Mouse (Mus musculus) G1E-ER4 (cell line): ENCODE measurements around the gene Kif26b. TPM values are rescaled to one million over a fixed set of nuclear protein-coding genes. Genes with fewer than 3 reads are reported as not detected.

Experiments
- GATA1 ChIP-seq: IDR thresholded peaks from one replicate; pipeline ENCODE4 v1.8.0; 2012; ENCODE audit warnings: low read length, inconsistent platforms
- polyA plus RNA-seq: library from polyadenylated mRNA; stranded (reverse); fragments of >175 nt; gene quantifications from 2 replicates; pipeline ENCODE4 v1.2.3, GENCODE M21; 2012

Kif26b gene
- polyA plus RNA-seq, 1 experiment = 0.01 TPM

- TF ChIP-seq GATA1 = no peak
Measured at GRCm38 (mm10) chr1:178942251-178942963, 413.5 kb downstream of the Kif26b start.

DNA sequence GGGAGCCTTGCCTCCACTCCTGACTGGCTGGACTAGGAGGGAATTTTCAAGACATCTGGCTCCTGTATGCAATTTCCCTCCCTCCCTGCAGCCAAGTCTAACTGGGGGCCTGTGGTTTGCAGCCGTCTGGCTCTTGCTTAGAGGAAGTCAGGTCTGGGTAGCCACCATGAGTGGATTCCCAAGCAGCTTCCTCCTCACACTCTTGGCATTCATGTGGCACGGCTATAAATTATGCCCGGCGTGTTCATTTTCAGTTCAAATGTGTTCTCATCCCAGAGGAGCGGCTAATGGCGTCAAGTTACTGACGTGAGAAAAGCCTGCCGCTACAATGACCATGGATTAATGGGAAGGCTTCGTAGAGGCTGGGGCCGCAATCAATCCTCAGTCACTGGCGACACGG, 424.0 kb downstream of the Kif26b start:
- TF ChIP-seq GATA1 = no peak

DNA sequence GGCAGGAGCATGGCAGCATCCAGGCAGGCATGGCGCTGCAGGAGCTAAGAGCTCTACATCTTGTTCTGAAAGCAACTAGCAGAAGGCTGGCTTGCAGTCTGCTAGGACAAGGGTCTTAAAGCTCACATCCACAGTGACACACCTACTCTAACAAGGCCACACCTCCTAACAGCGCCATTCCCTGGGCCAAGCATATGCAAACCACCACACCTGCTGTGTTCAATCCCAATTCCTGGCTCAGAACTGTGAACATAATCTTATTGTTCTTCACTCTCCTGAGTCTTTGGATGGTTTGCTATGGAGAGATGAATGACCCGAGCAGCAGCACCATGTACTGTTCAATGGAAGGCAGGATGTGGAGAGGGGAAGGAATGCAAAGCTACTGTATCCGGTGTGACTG, 429.7 kb downstream of the Kif26b start:
- no peak for TF ChIP-seq GATA1

- TF ChIP-seq GATA1 = no peak
Measured at GRCm38 (mm10) chr1:178960015-178960559, 431.2 kb downstream of the Kif26b start.

DNA sequence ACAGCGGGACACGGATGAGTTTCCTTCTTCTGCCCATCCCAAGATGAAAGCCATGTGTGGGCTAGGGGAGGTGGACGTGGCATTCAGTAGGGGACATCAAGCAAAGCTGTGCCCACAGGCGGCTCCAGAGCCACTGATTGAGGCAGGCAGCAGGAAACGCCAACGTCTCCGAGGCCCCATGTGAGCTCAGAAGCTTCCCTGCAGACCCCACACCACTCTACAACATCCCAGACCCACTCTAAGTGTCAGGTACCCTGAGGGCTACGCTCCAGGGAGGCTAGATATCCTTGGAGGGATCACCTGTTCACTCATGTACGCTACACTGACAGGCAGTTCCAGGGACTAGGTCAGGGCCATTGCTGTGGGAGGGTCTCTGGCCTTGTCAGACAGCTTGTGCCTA, 432.7 kb downstream of the Kif26b start:
- TF ChIP-seq GATA1 = no peak

GRCm38 (mm10) chr1:178972055-178972454, 443.1 kb downstream of the Kif26b start:
- no peak for TF ChIP-seq GATA1

DNA sequence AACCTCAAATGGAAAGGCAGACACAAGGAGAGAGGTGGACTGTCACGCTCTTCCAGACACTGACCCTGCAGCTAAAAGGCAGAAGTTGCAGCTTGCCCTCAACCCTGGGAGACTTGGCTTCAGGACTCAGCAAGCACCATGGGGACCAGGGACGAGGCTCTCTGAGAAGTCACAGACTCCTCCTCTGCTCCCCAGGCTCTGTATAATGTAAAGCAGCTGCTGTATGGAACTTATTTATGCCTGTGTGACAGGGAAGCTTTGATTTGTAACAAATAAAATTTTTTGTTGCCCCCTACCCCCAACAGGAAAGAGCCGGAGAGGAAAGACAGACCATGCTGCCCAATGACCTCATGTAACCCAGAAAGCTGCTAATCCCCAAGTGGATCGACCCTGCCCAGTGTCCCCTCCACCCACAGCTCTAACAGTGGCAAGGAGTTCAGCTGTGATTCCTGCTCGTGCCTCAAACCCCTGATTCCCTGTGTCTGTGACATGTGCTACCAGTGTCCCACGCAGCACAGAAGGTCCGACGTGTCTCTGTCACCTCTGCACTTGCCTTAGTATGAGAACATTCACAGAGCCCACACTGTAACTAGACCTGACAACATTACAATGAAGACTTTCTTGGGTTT, 449.8 kb downstream of the Kif26b start:
- no peak for TF ChIP-seq GATA1

DNA sequence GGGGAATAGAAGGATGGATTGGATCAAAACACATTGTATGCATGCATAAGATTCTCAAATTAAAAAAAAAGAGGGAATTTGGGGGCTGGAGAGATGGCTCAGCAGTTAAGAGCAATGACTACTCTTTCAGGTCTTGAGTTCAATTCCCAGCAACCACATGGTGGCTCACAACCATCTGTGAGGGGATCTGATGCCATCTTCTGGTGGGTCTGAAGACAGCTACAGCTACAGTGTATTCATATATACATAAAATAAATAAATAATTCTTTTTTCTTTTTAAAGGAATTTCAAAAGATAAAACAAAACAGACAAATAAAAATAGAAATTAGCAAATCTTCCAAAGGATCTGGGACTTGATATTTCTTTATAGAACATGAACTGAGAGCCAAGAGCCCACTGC, 451.3 kb downstream of the Kif26b start:
- no peak for TF ChIP-seq GATA1

GRCm38 (mm10) chr1:178981641-178982040, 452.7 kb downstream of the Kif26b start:
- TF ChIP-seq GATA1 = no peak

DNA sequence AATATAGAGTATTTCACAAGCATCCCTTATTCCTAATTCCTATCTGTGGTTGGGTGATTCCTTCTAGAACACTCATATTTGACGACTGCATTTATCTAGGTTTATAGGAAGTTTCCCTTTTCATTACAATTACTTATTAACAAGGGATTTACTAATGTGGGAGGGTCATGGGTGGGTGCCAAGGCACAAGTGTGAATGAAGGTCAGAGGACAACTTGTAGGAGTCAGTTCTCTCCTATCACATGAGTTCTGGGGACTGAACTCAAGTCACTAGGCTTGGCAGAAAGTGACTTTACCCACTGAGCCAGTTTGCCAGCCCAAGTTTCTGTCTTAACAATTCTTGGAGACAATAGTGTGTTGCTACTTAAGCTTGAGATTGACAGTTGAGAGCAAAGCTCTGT, 459.3 kb downstream of the Kif26b start:
- no peak for TF ChIP-seq GATA1

Other genes starting within 250 kb of the Kif26b start
- 12.0 and 14.5 TPM in 2 replicates for gene Cox20, start 210.0 kb upstream of the Kif26b start, polyA plus RNA-seq
- gene Hnrnpu, start 191.3 kb upstream of the Kif26b start, polyA plus RNA-seq = 665 and 859 TPM in 2 replicates
- gene Efcab2, start 123.0 kb upstream of the Kif26b start, polyA plus RNA-seq = 0.05 and 0.09 TPM in 2 replicates